8 mouse cellular contexts compared by ENCODE assay signal in the genomic region with DNA sequence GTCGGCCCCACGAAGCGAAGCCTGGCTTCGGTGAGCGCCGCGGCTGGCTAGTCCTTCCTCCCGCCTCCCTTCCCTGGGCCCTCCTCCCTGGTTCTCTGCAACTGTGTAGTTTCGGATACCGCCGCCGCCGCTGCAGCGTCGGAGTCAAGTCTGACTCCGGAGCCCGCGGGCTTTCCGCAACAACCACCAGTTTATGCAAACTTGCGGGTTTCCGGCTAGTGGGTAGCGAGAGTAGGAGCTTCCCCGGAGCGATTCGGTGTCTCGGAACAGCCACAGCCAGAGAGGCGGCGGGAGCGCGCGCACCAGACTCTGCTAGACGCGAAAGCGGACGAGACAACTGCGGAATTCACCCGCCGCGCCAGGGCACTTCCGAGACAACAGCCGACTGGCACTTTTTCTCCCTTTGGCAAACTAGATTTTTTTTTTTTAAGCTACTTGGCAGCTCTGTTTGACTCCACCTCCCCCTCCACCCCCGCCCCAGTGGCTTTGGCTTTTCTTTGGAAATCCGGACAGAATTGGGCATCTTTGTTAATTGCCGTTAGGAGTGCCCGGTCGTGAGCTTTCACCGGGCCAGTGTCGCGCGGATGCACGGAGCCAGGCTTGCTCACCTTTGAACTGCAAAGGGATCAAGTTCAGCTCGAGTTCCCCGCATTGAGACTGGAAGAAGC. TPM values are rescaled to one million over a fixed set of nuclear protein-coding genes. Genes with fewer than 3 reads are reported as not detected.
DNase-seq lines count a peak whose midpoint lies in the region; ATAC-seq and TF ChIP-seq lines count a peak whose summit lies in the region.

No protein-coding gene starts in this region.

- H3K27ac ChIP-seq in hindbrain, embryonic 12.5 days = peak overlapping the region; percentile 87
- peak overlapping the region; percentile 89 for H3K27ac ChIP-seq in left cerebral cortex, adult 2 months
- peak overlapping the region; percentile 37 for H3K27ac ChIP-seq in macrophage

- H3K4me3 ChIP-seq in hindbrain, embryonic 12.5 days = peak overlapping the region; percentile 65
- H3K4me3 ChIP-seq in left cerebral cortex, adult 2 months = peak overlapping the region; percentile 86
- peak overlapping the region; percentile 56 for H3K4me3 ChIP-seq in macrophage (ENCODE audit: inconsistent target)

- peaks cover 9% of the 10 kb centered on the region for H3K4me1 ChIP-seq in hindbrain, embryonic 12.5 days

- TF ChIP-seq CTCF in Patski (IDR thresholded peaks at IDR 0.05) = no peak
- no peak for TF ChIP-seq CTCF in left cerebral cortex, adult 2 months (IDR thresholded peaks at IDR 0.05)

- no peaks in the 10 kb centered on the region for H3K36me3 ChIP-seq in hindbrain, embryonic 12.5 days
- no peaks in the 10 kb centered on the region for H3K36me3 ChIP-seq in macrophage (ENCODE audit: inconsistent target)

- DNase-seq in Patski (ENCODE audit: low read depth, low spot score) = no peak
- DNase-seq in cerebellum, adult 8-10 months = peak; percentile 12
- peak; percentile 44 to 62 for DNase-seq in frontal cortex, postnatal 10 days (ENCODE audit: low spot score in 2 of 2)
- DNase-seq in left cerebral cortex, adult 2 months (ENCODE audit: extremely low spot score in 1 of 2, low spot score in 2 of 2) = peak; percentile 65 to 69
- DNase-seq in right cerebral cortex, postnatal 10 days (ENCODE audit: low spot score in 2 of 2) = peak; percentile 83 to 84
- DNase-seq in urinary bladder, postnatal 4 days (ENCODE audit: low spot score in 2 of 2) = peak; percentile 52 to 66

- H3K27me3 ChIP-seq in Patski = no peaks in the 10 kb centered on the region
- peaks cover 17% of the 10 kb centered on the region; the same call in 1 of the 2 replicates for H3K27me3 ChIP-seq in hindbrain, embryonic 12.5 days

- H3K4me2 ChIP-seq in hindbrain, embryonic 12.5 days (replicated peaks) = peak overlapping the region; percentile 83

- ATAC-seq in Patski = peak; percentile 24
- peak; percentile 11; the same call in 1 of the 2 replicates for ATAC-seq in hindbrain, embryonic 12.5 days (ENCODE audit: low FRiP score)

- in situ Hi-C loops in Patski (cut with MboI; ENCODE audit: low pct_unique_long_range_greater_than_20kb) = loop anchor here (5.0 kb wide), 1 partner anchor 150 kb away; no protein-coding TSS in a partner anchor

- intact Hi-C loops in left cerebral cortex, adult 2 months (cut with DNase I) = loop anchor here (5.0 to 10.0 kb wide), 11 partner anchors 100 to 1510 kb away; no protein-coding TSS in a partner anchor

- H3K9ac ChIP-seq in hindbrain, embryonic 12.5 days = peak overlapping the region; percentile 73

- POLR2A ChIA-PET in Patski (lab: Charles Lee) = interaction anchor here (0.6 to 1.4 kb wide), 12 partner anchors 11 to 430 kb away, joined by 3 to 7 read pairs (median 4); no protein-coding TSS in a partner anchor

- H3K79me2 ChIP-seq in macrophage (ENCODE audit: inconsistent target) = peaks cover 6% of the 10 kb centered on the region; the same call in 1 of the 2 replicates

- CTCF ChIA-PET in Patski (lab: Charles Lee) = interaction anchor here (0.8 to 2.0 kb wide), 4 partner anchors 53 to 1020 kb away, joined by 3 to 9 read pairs (median 3); no protein-coding TSS in a partner anchor

- under 1% methylated on average over 53 of the region's 53 CpGs for WGBS in hindbrain, embryonic 12.5 days
- under 1% methylated on average over 52 of the region's 53 CpGs for WGBS in macrophage (ENCODE audit: missing documents)

- H3K9me3 ChIP-seq in hindbrain, embryonic 12.5 days (replicated peaks) = no peaks in the 10 kb centered on the region

RNA-seq across cellular contexts. Expression of a gene that starts 0.4 kb away (rescaled TPM):
- polyA plus RNA-seq in Patski (2021) (139 TPM), macrophage (2018) (0.53 to 11.3 TPM (median 1.2 TPM) in 3 replicates)
- 15.3 and 16.8 TPM in 2 replicates for polyA plus RNA-seq in hindbrain, embryonic 12.5 days (2016; fragmentation: Nextera tagmentation; extraction: Ambion mirVana)
- 100 to 1,000 TPM; 169 to 170 TPM for total RNA-seq in left cerebral cortex, adult 2 months (2021)
- total RNA-seq in macrophage (2018; cell fraction: chromatin; rRNA removed) = 10 to 100 TPM in 14 of 26 experiments, 1 to 10 TPM in 12; 3.2 to 40.9 (median 12.6) TPM
- 1 to 10 TPM in 20 of 26 experiments, under 1 TPM in 6; 0.68 to 7.4 (median 1.6) TPM for total RNA-seq in macrophage (2018; cell fraction: cytosol; rRNA removed)
- total RNA-seq in macrophage (2018; cell fraction: nucleus; rRNA removed) = 10 to 100 TPM in 11 of 26 experiments, 1 to 10 TPM in 15; 2.3 to 44.7 (median 6.4) TPM

Comparison
In these comparisons a context has a peak if more than half of its experiments do, and no peak if none do; other contexts are left out.
1. H3K27ac ChIP-seq: peak in every context shown above with its lines; median percentile 89 in left cerebral cortex, adult 2 months; 87 in hindbrain, embryonic 12.5 days; 37 in macrophage.